Mouse (Mus musculus) left cerebral cortex, adult 8-10 months (tissue): ENCODE results near the gene Arf3. TPM values are rescaled to one million over a fixed set of nuclear protein-coding genes. Genes with fewer than 3 reads are reported as not detected.
"Not testable (repeated sequence)": the region's sequence is repeated elsewhere in the genome, so short reads cannot be mapped to it uniquely, and the experiment has no call there.

Source experiments
- DNase-seq, 2 experiments: peaks; one replicate each; pipeline ENCODE4 v3.0.0; 2022; ENCODE audit warnings: low spot score in 2 of 2
- total RNA-seq, 4 experiments: library from RNA; stranded (reverse); gene quantifications; 2 replicates each; pipeline ENCODE4 v1.2.4; 2022

The Arf3 gene
- total RNA-seq, 4 experiments from 2014 or later: 721 to 844 (median 792) TPM

- peak; percentile 58 to 76 for DNase-seq
Observed at GRCm38 (mm10) chr15:98762201-98762621, 803 bp downstream of the Arf3 start.

GRCm38 (mm10) chr15:98754125-98754524 lies 8.9 kb downstream of the Arf3 start:
- DNase-seq: no peak

GRCm38 (mm10) chr15:98753021-98753423 lies 10.0 kb downstream of the Arf3 start:
- no peak for DNase-seq

GRCm38 (mm10) chr15:98749093-98749492 lies 13.9 kb downstream of the Arf3 start:
- no peak for DNase-seq

- DNase-seq: no peak
Observed at GRCm38 (mm10) chr15:98747296-98747695, 15.7 kb downstream of the Arf3 start.

- no peak for DNase-seq
Observed at GRCm38 (mm10) chr15:98746344-98746965, 16.6 kb downstream of the Arf3 start.

GRCm38 (mm10) chr15:98743863-98744262 lies 19.2 kb downstream of the Arf3 start:
- DNase-seq: not testable (repeated sequence)

- DNase-seq: no peak
Observed at GRCm38 (mm10) chr15:98742766-98743428, 20.1 kb downstream of the Arf3 start.

GRCm38 (mm10) chr15:98740219-98740618 lies 22.8 kb downstream of the Arf3 start:
- no peak for DNase-seq

- no peak for DNase-seq
Observed at GRCm38 (mm10) chr15:98738796-98739195, 24.2 kb downstream of the Arf3 start.

- DNase-seq: no peak
Observed at GRCm38 (mm10) chr15:98737881-98738280, 25.1 kb downstream of the Arf3 start.

GRCm38 (mm10) chr15:98736521-98736920 lies 26.5 kb downstream of the Arf3 start:
- DNase-seq: no peak

GRCm38 (mm10) chr15:98733976-98734566 lies 28.9 kb downstream of the Arf3 start:
- no peak for DNase-seq

- no peak for DNase-seq
Observed at GRCm38 (mm10) chr15:98733370-98733769, 29.6 kb downstream of the Arf3 start.

GRCm38 (mm10) chr15:98732006-98732531 lies 30.9 kb downstream of the Arf3 start:
- DNase-seq: no peak

GRCm38 (mm10) chr15:98730790-98731189 lies 32.2 kb downstream of the Arf3 start:
- no peak for DNase-seq

GRCm38 (mm10) chr15:98729791-98730545 lies 33.0 kb downstream of the Arf3 start:
- no peak for DNase-seq

GRCm38 (mm10) chr15:98728366-98728765 lies 34.6 kb downstream of the Arf3 start:
- DNase-seq: no peak

- no peak for DNase-seq
Observed at GRCm38 (mm10) chr15:98727443-98728321, 35.3 kb downstream of the Arf3 start, which contains the start of gene Fkbp11. TSS of gene Fkbp11 (minus strand) at chr15:98728198.

- DNase-seq: no peak
Observed at GRCm38 (mm10) chr15:98726746-98727145, 36.3 kb downstream of the Arf3 start.

GRCm38 (mm10) chr15:98726079-98726478 lies 36.9 kb downstream of the Arf3 start:
- no peak for DNase-seq
